In genomic region chr10:77647461-77647860, GRCm38 (mm10) we compare ENCODE assay signal across 35 mouse cellular contexts. TPM values are rescaled to one million over a fixed set of nuclear protein-coding genes. Genes with fewer than 3 reads are reported as not detected.
A peak's percentile ranks its signal among the peaks of the same experiment; 100 is the strongest.
DNase-seq lines count a peak whose midpoint lies in the region; ATAC-seq and TF ChIP-seq lines count a peak whose summit lies in the region.
"Had no signal": no experiment of that assay in that cellular context is flagged by ENCODE, and none has a peak within 500 bp of the region (broad histone marks: within the 10 kb centered on the region; RNA-seq: fewer than 3 reads in every experiment).

No protein-coding gene starts in this region.

- H3K27ac ChIP-seq in forebrain, embryonic 13.5 days, result peak overlapping the region; percentile 25; the same call in 1 of the 2 replicates
- H3K27ac ChIP-seq in forebrain, embryonic 10.5 days, result no peak overlapping the region
- H3K27ac ChIP-seq in hindbrain, embryonic 10.5 days, result peak overlapping the region; percentile 29; the same call in 1 of the 2 replicates
- H3K27ac ChIP-seq in hindbrain, embryonic 13.5 days, result no peak overlapping the region
- H3K27ac ChIP-seq in forebrain, postnatal 0 days (ENCODE audit: low read depth, low read length), result no peak overlapping the region
- H3K27ac ChIP-seq: embryonic facial prominence, embryonic 10.5 days; embryonic facial prominence, embryonic 13.5 days; gastrocnemius, adult 2 months; heart, embryonic 15.5 days; hindbrain, embryonic 15.5 days had no signal

- H3K9ac ChIP-seq in forebrain, embryonic 13.5 days, result no peak overlapping the region
- no peak overlapping the region for H3K9ac ChIP-seq in hindbrain, embryonic 13.5 days
- H3K9ac ChIP-seq in forebrain, postnatal 0 days, result no peak overlapping the region
- H3K9ac ChIP-seq: embryonic facial prominence, embryonic 13.5 days; heart, embryonic 12.5 days; heart, embryonic 15.5 days; hindbrain, embryonic 15.5 days had no signal

- TF ChIP-seq CTCF in forebrain, postnatal 0 days (IDR thresholded peaks at IDR 0.05; ENCODE audit: low read depth), result no peak

- DNase-seq in forebrain, embryonic 10.5 days (ENCODE audit: extremely low spot score, low spot score), result no peak
- no peak for DNase-seq in hindbrain, embryonic 10.5 days (ENCODE audit: low spot score)
- no peak for DNase-seq in forebrain, postnatal 0 days
- no peak for DNase-seq in lung, postnatal 25 days (ENCODE audit: low spot score)
- DNase-seq: adrenal gland, adult 2 months; adrenal gland, postnatal 14 days; cerebellum, adult 11-12 months; cerebellum, adult 8-10 months; cerebellum, postnatal 25 days; embryo, embryonic 11 days; gastrocnemius, adult 2 months; gastrocnemius, postnatal 14 days; heart, adult 11 months; heart, postnatal 10 days; heart, postnatal 36 days; kidney, adult 2 months had no signal

- H3K27me3 ChIP-seq in forebrain, embryonic 13.5 days, result no peaks in the 10 kb centered on the region
- no peaks in the 10 kb centered on the region for H3K27me3 ChIP-seq in forebrain, embryonic 10.5 days (ENCODE audit: poor library complexity, severe bottlenecking)
- H3K27me3 ChIP-seq in hindbrain, embryonic 10.5 days (ENCODE audit: insufficient read depth, poor library complexity, severe bottlenecking), result no peaks in the 10 kb centered on the region
- no peaks in the 10 kb centered on the region for H3K27me3 ChIP-seq in hindbrain, embryonic 13.5 days
- H3K27me3 ChIP-seq in forebrain, postnatal 0 days (ENCODE audit: insufficient read depth, low read length), result no peaks in the 10 kb centered on the region
- H3K27me3 ChIP-seq: embryonic facial prominence, embryonic 13.5 days; heart, embryonic 12.5 days; heart, embryonic 15.5 days; hindbrain, embryonic 15.5 days had no signal

- no peaks in the 10 kb centered on the region for H3K4me1 ChIP-seq in forebrain, embryonic 13.5 days
- H3K4me1 ChIP-seq in forebrain, embryonic 10.5 days, result peaks cover 5% of the 10 kb centered on the region; the same call in 1 of the 2 replicates
- H3K4me1 ChIP-seq in hindbrain, embryonic 10.5 days (replicated peaks), result peaks cover 8% of the 10 kb centered on the region; the same call in 1 of the 2 replicates
- peaks cover 12% of the 10 kb centered on the region for H3K4me1 ChIP-seq in hindbrain, embryonic 13.5 days (replicated peaks)
- no peaks in the 10 kb centered on the region for H3K4me1 ChIP-seq in forebrain, postnatal 0 days (ENCODE audit: insufficient read depth)
- H3K4me1 ChIP-seq: embryonic facial prominence, embryonic 10.5 days; hindbrain, embryonic 15.5 days had no signal

- no peak overlapping the region for H3K4me2 ChIP-seq in forebrain, embryonic 13.5 days
- no peak overlapping the region for H3K4me2 ChIP-seq in hindbrain, embryonic 13.5 days
- H3K4me2 ChIP-seq in forebrain, postnatal 0 days (ENCODE audit: low read depth), result no peak overlapping the region
- H3K4me2 ChIP-seq: embryonic facial prominence, embryonic 13.5 days; heart, embryonic 12.5 days; heart, embryonic 15.5 days; hindbrain, embryonic 15.5 days had no signal

- ATAC-seq in forebrain, embryonic 13.5 days, result no peak
- no peak for ATAC-seq in hindbrain, embryonic 13.5 days (ENCODE audit: low FRiP score)
- ATAC-seq in forebrain, postnatal 0 days, result peak; percentile 23
- ATAC-seq: CD4-positive, CD25-positive, alpha-beta regulatory T cell, adult 4 months; intestine, postnatal 0 days had no signal

- no peak overlapping the region for H3K4me3 ChIP-seq in forebrain, embryonic 13.5 days
- H3K4me3 ChIP-seq in forebrain, embryonic 10.5 days, result no peak overlapping the region
- no peak overlapping the region for H3K4me3 ChIP-seq in hindbrain, embryonic 10.5 days
- H3K4me3 ChIP-seq in hindbrain, embryonic 13.5 days, result no peak overlapping the region
- H3K4me3 ChIP-seq in forebrain, postnatal 0 days (ENCODE audit: low read depth, low read length), result no peak overlapping the region
- H3K4me3 ChIP-seq: embryonic facial prominence, embryonic 10.5 days; embryonic facial prominence, embryonic 13.5 days; erythroblast, embryonic 14.5 days; gastrocnemius, adult 2 months; heart, embryonic 12.5 days; heart, embryonic 15.5 days; hindbrain, embryonic 15.5 days had no signal

- H3K9me3 ChIP-seq in forebrain, embryonic 13.5 days (replicated peaks), result no peaks in the 10 kb centered on the region
- no peaks in the 10 kb centered on the region for H3K9me3 ChIP-seq in forebrain, embryonic 10.5 days
- H3K9me3 ChIP-seq in hindbrain, embryonic 10.5 days, result no peaks in the 10 kb centered on the region
- H3K9me3 ChIP-seq in hindbrain, embryonic 13.5 days, result no peaks in the 10 kb centered on the region
- H3K9me3 ChIP-seq in forebrain, postnatal 0 days (ENCODE audit: low read length), result no peaks in the 10 kb centered on the region
- H3K9me3 ChIP-seq: embryonic facial prominence, embryonic 10.5 days; embryonic facial prominence, embryonic 13.5 days; heart, embryonic 12.5 days; heart, embryonic 15.5 days; hindbrain, embryonic 15.5 days had no signal

- 81% methylated on average over 1 of the region's 1 CpGs for WGBS in forebrain, embryonic 13.5 days
- WGBS in forebrain, embryonic 10.5 days, result 67% methylated on average over 1 of the region's 1 CpGs
- 78% methylated on average over 1 of the region's 1 CpGs for WGBS in hindbrain, embryonic 10.5 days
- 86% methylated on average over 1 of the region's 1 CpGs for WGBS in hindbrain, embryonic 13.5 days
- 57% methylated on average over 1 of the region's 1 CpGs for WGBS in forebrain, postnatal 0 days

- peaks cover 50% of the 10 kb centered on the region for H3K36me3 ChIP-seq in forebrain, embryonic 13.5 days (ENCODE audit: poor library complexity, severe bottlenecking)
- peaks cover 45% of the 10 kb centered on the region for H3K36me3 ChIP-seq in forebrain, embryonic 10.5 days (replicated peaks)
- peaks cover 48% of the 10 kb centered on the region for H3K36me3 ChIP-seq in hindbrain, embryonic 10.5 days
- peaks cover 44% of the 10 kb centered on the region for H3K36me3 ChIP-seq in hindbrain, embryonic 13.5 days
- H3K36me3 ChIP-seq in forebrain, postnatal 0 days (ENCODE audit: insufficient read depth), result peaks cover 45% of the 10 kb centered on the region

RNA-seq across cellular contexts. Expression of gene Ube2g2, which starts 25.4 kb away (rescaled TPM):
- 103 and 115 TPM in 2 replicates for polyA plus RNA-seq in forebrain, embryonic 13.5 days (2015; fragmentation: Nextera tagmentation; extraction: Ambion mirVana)
- polyA plus RNA-seq in forebrain, embryonic 10.5 days (2016; fragmentation: Nextera tagmentation; extraction: Ambion mirVana), result 102 and 104 TPM in 2 replicates
- polyA plus RNA-seq in hindbrain, embryonic 10.5 days (2016; fragmentation: Nextera tagmentation; extraction: Ambion mirVana), result 100 and 103 TPM in 2 replicates
- polyA plus RNA-seq in hindbrain, embryonic 13.5 days (2015; fragmentation: Nextera tagmentation; extraction: Ambion mirVana), result 94.5 and 95.0 TPM in 2 replicates
- 41.7 and 45.3 TPM in 2 replicates for total RNA-seq in forebrain, postnatal 0 days (2014; rRNA removed)
- 74.9 and 80.3 TPM in 2 replicates for polyA plus RNA-seq in forebrain, postnatal 0 days (2015; fragmentation: Nextera tagmentation; extraction: Ambion mirVana)

RNA-seq across cellular contexts. Expression of gene Tspear, which starts 38.9 kb away (rescaled TPM):
- 0.64 and 0.65 TPM in 2 replicates for polyA plus RNA-seq in forebrain, embryonic 13.5 days (2015; fragmentation: Nextera tagmentation; extraction: Ambion mirVana)
- 1.1 and 1.4 TPM in 2 replicates for polyA plus RNA-seq in forebrain, embryonic 10.5 days (2016; fragmentation: Nextera tagmentation; extraction: Ambion mirVana)
- 0.93 and 1.0 TPM in 2 replicates for polyA plus RNA-seq in hindbrain, embryonic 10.5 days (2016; fragmentation: Nextera tagmentation; extraction: Ambion mirVana)
- 0.74 and 0.82 TPM in 2 replicates for polyA plus RNA-seq in hindbrain, embryonic 13.5 days (2015; fragmentation: Nextera tagmentation; extraction: Ambion mirVana)
- total RNA-seq in forebrain, postnatal 0 days (2014; rRNA removed), result 0.14 TPM in 1 of 2 replicates, not detected in the other
- 0.42 and 0.99 TPM in 2 replicates for polyA plus RNA-seq in forebrain, postnatal 0 days (2015; fragmentation: Nextera tagmentation; extraction: Ambion mirVana)
- total RNA-seq: adrenal gland, postnatal 14 days; gastrocnemius, adult 2 months; gastrocnemius, postnatal 14 days; gastrocnemius, postnatal 4 days; heart, adult 8-10 months; heart, postnatal 10 days; heart, postnatal 36 days had no signal
- polyA plus RNA-seq: C2C12; erythroblast, embryonic 14.5 days; heart, embryonic 12.5 days; heart, embryonic 15.5 days had no signal

RNA-seq across cellular contexts. Expression of gene Gm49325, which starts 41.5 kb away (rescaled TPM):
- polyA plus RNA-seq in forebrain, embryonic 13.5 days (2015; fragmentation: Nextera tagmentation; extraction: Ambion mirVana), result 2.3 TPM in 1 of 2 replicates, not detected in the other
- 3.1 and 3.4 TPM in 2 replicates for polyA plus RNA-seq in forebrain, embryonic 10.5 days (2016; fragmentation: Nextera tagmentation; extraction: Ambion mirVana)
- 4.4 TPM in 1 of 2 replicates, not detected in the other for polyA plus RNA-seq in hindbrain, embryonic 10.5 days (2016; fragmentation: Nextera tagmentation; extraction: Ambion mirVana)
- polyA plus RNA-seq in hindbrain, embryonic 13.5 days (2015; fragmentation: Nextera tagmentation; extraction: Ambion mirVana), result 2.1 and 3.4 TPM in 2 replicates
- not detected in 2 replicates for total RNA-seq in forebrain, postnatal 0 days (2014; rRNA removed)
- polyA plus RNA-seq in forebrain, postnatal 0 days (2015; fragmentation: Nextera tagmentation; extraction: Ambion mirVana), result 27.7 and 33.6 TPM in 2 replicates
- polyA plus RNA-seq: adrenal gland, adult 2 months; cortical plate, adult 2 months; erythroblast, embryonic 14.5 days; heart, embryonic 12.5 days; hindbrain, embryonic 11.5 days; kidney, adult 2 months had no signal

RNA-seq across cellular contexts. Expression of gene Sumo3, which starts 41.6 kb away (rescaled TPM):
- polyA plus RNA-seq in forebrain, embryonic 13.5 days (2015; fragmentation: Nextera tagmentation; extraction: Ambion mirVana), result 329 and 347 TPM in 2 replicates
- 439 and 448 TPM in 2 replicates for polyA plus RNA-seq in forebrain, embryonic 10.5 days (2016; fragmentation: Nextera tagmentation; extraction: Ambion mirVana)
- 336 and 389 TPM in 2 replicates for polyA plus RNA-seq in hindbrain, embryonic 10.5 days (2016; fragmentation: Nextera tagmentation; extraction: Ambion mirVana)
- 271 and 274 TPM in 2 replicates for polyA plus RNA-seq in hindbrain, embryonic 13.5 days (2015; fragmentation: Nextera tagmentation; extraction: Ambion mirVana)
- 270 and 305 TPM in 2 replicates for total RNA-seq in forebrain, postnatal 0 days (2014; rRNA removed)
- 381 and 398 TPM in 2 replicates for polyA plus RNA-seq in forebrain, postnatal 0 days (2015; fragmentation: Nextera tagmentation; extraction: Ambion mirVana)

RNA-seq across cellular contexts. Expression of gene Gm19402, which starts 43.1 kb away (rescaled TPM):
- polyA plus RNA-seq in forebrain, embryonic 13.5 days (2015; fragmentation: Nextera tagmentation; extraction: Ambion mirVana), result not detected in 2 replicates
- polyA plus RNA-seq in forebrain, embryonic 10.5 days (2016; fragmentation: Nextera tagmentation; extraction: Ambion mirVana), result not detected in 2 replicates
- not detected in 2 replicates for polyA plus RNA-seq in hindbrain, embryonic 10.5 days (2016; fragmentation: Nextera tagmentation; extraction: Ambion mirVana)
- polyA plus RNA-seq in hindbrain, embryonic 13.5 days (2015; fragmentation: Nextera tagmentation; extraction: Ambion mirVana), result not detected in 2 replicates
- not detected in 2 replicates for total RNA-seq in forebrain, postnatal 0 days (2014; rRNA removed)
- not detected in 2 replicates for polyA plus RNA-seq in forebrain, postnatal 0 days (2015; fragmentation: Nextera tagmentation; extraction: Ambion mirVana)
- total RNA-seq: adrenal gland, adult 2 months; adrenal gland, postnatal 14 days; adrenal gland, postnatal 4 days; gastrocnemius, adult 2 months; gastrocnemius, postnatal 14 days; gastrocnemius, postnatal 4 days; heart, adult 8-10 months; heart, postnatal 10 days; heart, postnatal 36 days; MEL had no signal
- polyA plus RNA-seq: adrenal gland, adult 2 months; C2C12; CD4-positive, CD25-positive, alpha-beta regulatory T cell, adult 4 months; cortical plate, adult 2 months; embryonic facial prominence, embryonic 10.5 days; embryonic facial prominence, embryonic 13.5 days; erythroblast, embryonic 14.5 days; frontal cortex, adult 2 months; heart, embryonic 12.5 days; heart, embryonic 15.5 days; hindbrain, embryonic 11.5 days; hindbrain, embryonic 15.5 days; intestine, embryonic 14.5 days; intestine, postnatal 0 days; kidney, adult 2 months had no signal

Comparison
In these comparisons a context has a peak if more than half of its experiments do, and no peak if none do; other contexts are left out.
1. H3K27ac ChIP-seq: peak in forebrain, embryonic 13.5 days (single experiment) and hindbrain, embryonic 10.5 days (single experiment); none in forebrain, embryonic 10.5 days (single experiment), hindbrain, embryonic 13.5 days (single experiment) and forebrain, postnatal 0 days (single experiment).